Mouse (Mus musculus) lung, adult 2 months (tissue): Measurements from ENCODE around the gene Rnaseh2b.

ENCODE experiments used
- CTCF ChIP-seq: fragments of 200-500 bp; IDR thresholded peaks from 2 replicates; pipeline ENCODE4 v1.5.1; 2011; ENCODE audit warnings: mild to moderate bottlenecking, low read length, control low read depth; ENCODE audit not compliant: insufficient read depth
- POLR2A ChIP-seq: fragments of 200-500 bp; IDR thresholded peaks from 2 replicates; pipeline ENCODE4 v1.6.1; 2011; ENCODE audit warnings: low read depth, mild to moderate bottlenecking, control low read depth, low read length, borderline replicate concordance; ENCODE audit errors: extremely low read depth

GRCm38 (mm10) chr14:62389729-62390536 is 97.5 kb downstream of the Rnaseh2b start:
- TF ChIP-seq CTCF (no peak), POLR2A (no peak)
